Mouse (Mus musculus) cerebellum, adult 2 months (tissue): Measurements from ENCODE around the gene Rnase10.
"Not testable (repeated sequence)": the region's sequence is repeated elsewhere in the genome, so short reads cannot be mapped to it uniquely, and the experiment has no call there.

Experiments used
- CTCF ChIP-seq: fragments of 200-500 bp; IDR thresholded peaks from 2 replicates; pipeline ENCODE4 v1.5.1; 2011; ENCODE audit warnings: low read depth, mild to moderate bottlenecking, control low read depth, low read length, moderate library complexity, borderline replicate concordance; ENCODE audit not compliant: insufficient read depth
- POLR2A ChIP-seq: fragments of 200-500 bp; IDR thresholded peaks from 2 replicates; pipeline ENCODE4 v1.6.1; 2011; ENCODE audit warnings: low read length, control low read depth, borderline replicate concordance; ENCODE audit not compliant: insufficient read depth

DNA sequence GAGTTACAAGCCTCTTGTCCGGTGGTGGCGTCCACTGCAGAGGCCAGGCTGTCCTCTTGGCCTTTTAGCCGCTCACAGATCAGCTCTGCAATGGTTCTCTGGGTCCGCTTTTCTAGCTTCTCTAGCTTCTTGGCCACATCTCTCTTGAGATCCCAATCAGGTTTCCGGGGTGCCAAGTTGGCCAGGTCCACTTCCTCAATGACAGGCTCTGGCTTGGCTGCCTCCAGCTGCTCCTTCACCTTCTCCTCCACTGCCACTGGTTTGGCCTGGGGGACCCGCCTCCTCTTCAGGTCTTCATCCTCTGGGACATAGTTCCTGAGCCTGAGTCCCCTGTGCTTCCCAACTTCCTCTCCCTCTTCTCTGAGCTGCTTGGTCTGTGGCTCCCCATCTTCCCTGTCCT is 29.1 kb upstream of the Rnase10 start:
- TF ChIP-seq POLR2A, CTCF: not testable (repeated sequence)
